Mouse (Mus musculus): Measurements from ENCODE around the gene Atp23. TPM values are rescaled to one million over a fixed set of nuclear protein-coding genes. Genes with fewer than 3 reads are reported as not detected.
"Not testable (repeated sequence)": the region's sequence is repeated elsewhere in the genome, so short reads cannot be mapped to it uniquely, and the experiment has no call there.

The Atp23 gene
- polyA plus RNA-seq, 1 experiment, result 0.09 TPM

GRCm38 (mm10) chr10:126844689-126845088, 56.5 kb downstream of the Atp23 start:
- Histone ChIP-seq H3K4me1 (ENCODE audit: control insufficient read depth) (no peaks in the 10 kb centered on the region), H3K27me3 (ENCODE audit: control insufficient read depth) (no peaks in the 10 kb centered on the region), H3K9me3 (ENCODE audit: control insufficient read depth, low read length) (peaks cover 4% of the 10 kb centered on the region), H3K4me3 (replicated peaks) (no peak overlapping the region), H3K36me3 (ENCODE audit: control insufficient read depth) (no peaks in the 10 kb centered on the region)
- TF ChIP-seq TAL1 (IDR thresholded peaks at IDR 0.05; ENCODE audit: low read length), result no peak
- no peak for TF ChIP-seq GATA1 (IDR thresholded peaks at IDR 0.05; ENCODE audit: low read length)

GRCm38 (mm10) chr10:126840266-126840665, 60.9 kb downstream of the Atp23 start:
- Histone ChIP-seq H3K9me3 (ENCODE audit: control insufficient read depth, low read length) (no peaks in the 10 kb centered on the region), H3K4me3 (replicated peaks) (no peak overlapping the region), H3K27me3 (ENCODE audit: control insufficient read depth) (no peaks in the 10 kb centered on the region), H3K4me1 (ENCODE audit: control insufficient read depth) (no peaks in the 10 kb centered on the region), H3K36me3 (ENCODE audit: control insufficient read depth) (no peaks in the 10 kb centered on the region)
- TF ChIP-seq TAL1 (IDR thresholded peaks at IDR 0.05; ENCODE audit: low read length), result no peak
- no peak for TF ChIP-seq GATA1 (IDR thresholded peaks at IDR 0.05; ENCODE audit: low read length)

- no peaks in the 10 kb centered on the region for H3K27me3 ChIP-seq (ENCODE audit: control insufficient read depth)
- H3K9me3 ChIP-seq (ENCODE audit: control insufficient read depth, low read length), result no peaks in the 10 kb centered on the region
- TF ChIP-seq TAL1 (IDR thresholded peaks at IDR 0.05; ENCODE audit: low read length) (no peak), GATA1 (IDR thresholded peaks at IDR 0.05; ENCODE audit: low read length) (no peak)
- H3K4me1 ChIP-seq (ENCODE audit: control insufficient read depth), result no peaks in the 10 kb centered on the region
- H3K4me3 ChIP-seq (replicated peaks), result no peak overlapping the region
- no peaks in the 10 kb centered on the region for H3K36me3 ChIP-seq (ENCODE audit: control insufficient read depth)
Observed at GRCm38 (mm10) chr10:126833006-126833405, 68.1 kb downstream of the Atp23 start.

- no peaks in the 10 kb centered on the region for H3K27me3 ChIP-seq (ENCODE audit: control insufficient read depth)
- no peak overlapping the region for H3K4me3 ChIP-seq (replicated peaks)
- H3K36me3 ChIP-seq (ENCODE audit: control insufficient read depth), result no peaks in the 10 kb centered on the region
- no peaks in the 10 kb centered on the region for H3K4me1 ChIP-seq (ENCODE audit: control insufficient read depth)
- TF ChIP-seq TAL1 (IDR thresholded peaks at IDR 0.05; ENCODE audit: low read length) (no peak), GATA1 (IDR thresholded peaks at IDR 0.05; ENCODE audit: low read length) (no peak)
- no peaks in the 10 kb centered on the region for H3K9me3 ChIP-seq (ENCODE audit: control insufficient read depth, low read length)
Observed at GRCm38 (mm10) chr10:126831329-126831728, 69.8 kb downstream of the Atp23 start.

- H3K4me3 ChIP-seq (replicated peaks), result no peak overlapping the region
- no peaks in the 10 kb centered on the region for H3K4me1 ChIP-seq (ENCODE audit: control insufficient read depth)
- no peaks in the 10 kb centered on the region for H3K27me3 ChIP-seq (ENCODE audit: control insufficient read depth)
- H3K36me3 ChIP-seq (ENCODE audit: control insufficient read depth), result no peaks in the 10 kb centered on the region
- TF ChIP-seq GATA1 (IDR thresholded peaks at IDR 0.05; ENCODE audit: low read length), result no peak
- TF ChIP-seq TAL1 (IDR thresholded peaks at IDR 0.05; ENCODE audit: low read length), result no peak
- H3K9me3 ChIP-seq (ENCODE audit: control insufficient read depth, low read length), result no peaks in the 10 kb centered on the region
Observed at GRCm38 (mm10) chr10:126828618-126829017, 72.5 kb downstream of the Atp23 start.

GRCm38 (mm10) chr10:126827941-126828593, 73.1 kb downstream of the Atp23 start:
- no peak for TF ChIP-seq TAL1 (IDR thresholded peaks at IDR 0.05; ENCODE audit: low read length)
- no peak for TF ChIP-seq GATA1 (IDR thresholded peaks at IDR 0.05; ENCODE audit: low read length)
- Histone ChIP-seq H3K9me3 (ENCODE audit: control insufficient read depth, low read length) (no peaks in the 10 kb centered on the region), H3K27me3 (ENCODE audit: control insufficient read depth) (no peaks in the 10 kb centered on the region), H3K4me3 (replicated peaks) (no peak overlapping the region), H3K4me1 (ENCODE audit: control insufficient read depth) (no peaks in the 10 kb centered on the region), H3K36me3 (ENCODE audit: control insufficient read depth) (no peaks in the 10 kb centered on the region)

GRCm38 (mm10) chr10:126826982-126827381, 74.2 kb downstream of the Atp23 start:
- H3K36me3 ChIP-seq (ENCODE audit: control insufficient read depth), result no peaks in the 10 kb centered on the region
- no peaks in the 10 kb centered on the region for H3K9me3 ChIP-seq (ENCODE audit: control insufficient read depth, low read length)
- TF ChIP-seq GATA1 (IDR thresholded peaks at IDR 0.05; ENCODE audit: low read length) (no peak), TAL1 (IDR thresholded peaks at IDR 0.05; ENCODE audit: low read length) (no peak)

GRCm38 (mm10) chr10:126826216-126826615, 74.9 kb downstream of the Atp23 start:
- not testable (repeated sequence) for H3K27me3 ChIP-seq (ENCODE audit: control insufficient read depth); H3K36me3 ChIP-seq (ENCODE audit: control insufficient read depth); H3K9me3 ChIP-seq (ENCODE audit: control insufficient read depth, low read length); H3K4me3 ChIP-seq (replicated peaks); H3K4me1 ChIP-seq (ENCODE audit: control insufficient read depth)

More at GRCm38 (mm10) chr10:126826982-126827381, 74.2 kb downstream of the Atp23 start:
- no peaks in the 10 kb centered on the region for H3K27me3 ChIP-seq (ENCODE audit: control insufficient read depth)
- no peak overlapping the region for H3K4me3 ChIP-seq (replicated peaks)
- no peaks in the 10 kb centered on the region for H3K4me1 ChIP-seq (ENCODE audit: control insufficient read depth)

GRCm38 (mm10) chr10:126822418-126822817, 78.7 kb downstream of the Atp23 start:
- Histone ChIP-seq H3K27me3 (ENCODE audit: control insufficient read depth) (no peaks in the 10 kb centered on the region), H3K4me1 (ENCODE audit: control insufficient read depth) (no peaks in the 10 kb centered on the region)
- no peak for TF ChIP-seq TAL1 (IDR thresholded peaks at IDR 0.05; ENCODE audit: low read length)
- no peak for TF ChIP-seq GATA1 (IDR thresholded peaks at IDR 0.05; ENCODE audit: low read length)

More at GRCm38 (mm10) chr10:126822418-126822817, 78.7 kb downstream of the Atp23 start:
- Histone ChIP-seq H3K9me3 (ENCODE audit: control insufficient read depth, low read length) (peaks cover 7% of the 10 kb centered on the region; the same call in 1 of the 2 replicates), H3K4me3 (replicated peaks) (no peak overlapping the region), H3K36me3 (ENCODE audit: control insufficient read depth) (no peaks in the 10 kb centered on the region)

Other genes with a start within 250 kb of the Atp23 start
- 2.2 and 3.4 TPM in 2 replicates for gene Ctdsp2, start 77.4 kb upstream of the Atp23 start, polyA plus RNA-seq (2012)
- gene Avil, start 99.4 kb upstream of the Atp23 start, polyA plus RNA-seq (2012), result 0.01 TPM in 1 of 2 replicates, not detected in the other
- 2.0 and 2.3 TPM in 2 replicates for gene Tsfm, start 129.5 kb upstream of the Atp23 start, polyA plus RNA-seq (2012)
- 0.59 and 0.74 TPM in 2 replicates for gene Mettl1, start 140.1 kb upstream of the Atp23 start, polyA plus RNA-seq (2012)
- gene Eef1akmt3, start 140.2 kb upstream of the Atp23 start, polyA plus RNA-seq (2012), result not detected in 2 replicates
- not detected in 2 replicates for gene Cyp27b1, start 146.9 kb upstream of the Atp23 start, polyA plus RNA-seq (2012)
- gene March9, start 158.8 kb upstream of the Atp23 start, polyA plus RNA-seq (2012), result not detected in 2 replicates
- 81.1 and 96.8 TPM in 2 replicates for gene Cdk4, start 162.2 kb upstream of the Atp23 start, polyA plus RNA-seq (2012)
- 1.3 and 1.6 TPM in 2 replicates for gene Tspan31, start 168.9 kb upstream of the Atp23 start, polyA plus RNA-seq (2012)
- gene Agap2, start 173.9 kb upstream of the Atp23 start, polyA plus RNA-seq (2012), result 0.07 and 0.10 TPM in 2 replicates
- 13.2 and 14.7 TPM in 2 replicates for gene Os9, start 219.8 kb upstream of the Atp23 start, polyA plus RNA-seq (2012)